Mouse (Mus musculus): ENCODE measurements around the gene Endov.
A peak's percentile ranks its signal among the peaks of the same experiment; 100 is the strongest.

Gene Endov

GRCm38 (mm10) chr11:119545741-119546495 is 54.8 kb downstream of the Endov start:
- DNase-seq: peak; percentile 66 to 68

GRCm38 (mm10) chr11:119546496-119547182 is 55.5 kb downstream of the Endov start:
- peak; percentile 60 to 61 for DNase-seq

GRCm38 (mm10) chr11:119547183-119547921 is 56.2 kb downstream of the Endov start, which contains the start of gene Nptx1:
TSS of gene Nptx1 (minus strand) at chr11:119547753.
- DNase-seq: peak; percentile 82 to 93

GRCm38 (mm10) chr11:119547951-119548591 is 56.9 kb downstream of the Endov start:
- peak; percentile 68 to 70 for DNase-seq

- peak; percentile 62 to 65 for DNase-seq
Observed at GRCm38 (mm10) chr11:119548741-119549370, 57.7 kb downstream of the Endov start.

GRCm38 (mm10) chr11:119549371-119549811 is 58.2 kb downstream of the Endov start:
- peak; percentile 57 to 61 for DNase-seq

- peak; percentile 65 to 70 for DNase-seq
Observed at GRCm38 (mm10) chr11:119550546-119551335, 59.6 kb downstream of the Endov start.

GRCm38 (mm10) chr11:119551468-119551867 is 60.3 kb downstream of the Endov start:
- DNase-seq: no peak

- DNase-seq: peak; percentile 28 to 33
Observed at GRCm38 (mm10) chr11:119552301-119552700, 61.2 kb downstream of the Endov start.

- peak; percentile 52 to 64 for DNase-seq
Observed at GRCm38 (mm10) chr11:119552902-119553802, 62.0 kb downstream of the Endov start.

- DNase-seq: peak in 1 of 2 experiments; percentile 40
Observed at GRCm38 (mm10) chr11:119554706-119555105, 63.6 kb downstream of the Endov start.

- DNase-seq: no peak
Observed at GRCm38 (mm10) chr11:119555170-119555569, 64.0 kb downstream of the Endov start.

- no peak for DNase-seq
Observed at GRCm38 (mm10) chr11:119557940-119558869, 67.1 kb downstream of the Endov start.

- DNase-seq: no peak
Observed at GRCm38 (mm10) chr11:119558870-119559610, 67.9 kb downstream of the Endov start.
